Mouse (Mus musculus): ENCODE measurements around the gene Tcstv1.
"Not testable (repeated sequence)": the region's sequence is repeated elsewhere in the genome, so short reads cannot be mapped to it uniquely, and the experiment has no call there.

The Tcstv1 gene

DNA sequence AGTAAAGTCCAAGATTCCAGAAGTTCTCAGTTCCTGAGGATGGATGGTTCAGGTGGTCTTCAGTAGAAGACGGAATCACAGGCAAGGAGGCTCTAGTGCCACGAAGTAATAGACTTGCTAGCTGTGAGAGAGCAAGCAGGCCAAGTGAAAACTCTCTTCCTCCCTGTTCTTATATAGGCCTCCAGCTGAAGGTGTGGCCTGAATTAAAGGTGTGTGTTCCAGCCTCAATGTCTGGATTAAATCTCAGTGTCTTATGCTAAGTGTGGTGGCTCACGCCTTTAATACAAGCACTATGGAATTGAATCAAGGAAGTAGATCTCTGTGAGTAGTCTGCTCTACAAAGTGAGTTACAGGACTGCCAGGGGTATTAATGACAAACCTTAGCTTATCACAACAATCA is at the start of gene Tcstv1:
Gene Tcstv1, minus strand, starts transcription at position 101 of the 400 bp plus-strand sequence.
- DNase-seq = not testable (repeated sequence)

GRCm38 (mm10) chr13:119929172-119929571 is 34.6 kb upstream of the Tcstv1 start, which contains the start of gene Gm21761:
Gm21761 (minus strand) TSS chr13:119929272.
- DNase-seq = not testable (repeated sequence)

GRCm38 (mm10) chr13:119924597-119925340 is 30.2 kb upstream of the Tcstv1 start:
- not testable (repeated sequence) for DNase-seq

DNA sequence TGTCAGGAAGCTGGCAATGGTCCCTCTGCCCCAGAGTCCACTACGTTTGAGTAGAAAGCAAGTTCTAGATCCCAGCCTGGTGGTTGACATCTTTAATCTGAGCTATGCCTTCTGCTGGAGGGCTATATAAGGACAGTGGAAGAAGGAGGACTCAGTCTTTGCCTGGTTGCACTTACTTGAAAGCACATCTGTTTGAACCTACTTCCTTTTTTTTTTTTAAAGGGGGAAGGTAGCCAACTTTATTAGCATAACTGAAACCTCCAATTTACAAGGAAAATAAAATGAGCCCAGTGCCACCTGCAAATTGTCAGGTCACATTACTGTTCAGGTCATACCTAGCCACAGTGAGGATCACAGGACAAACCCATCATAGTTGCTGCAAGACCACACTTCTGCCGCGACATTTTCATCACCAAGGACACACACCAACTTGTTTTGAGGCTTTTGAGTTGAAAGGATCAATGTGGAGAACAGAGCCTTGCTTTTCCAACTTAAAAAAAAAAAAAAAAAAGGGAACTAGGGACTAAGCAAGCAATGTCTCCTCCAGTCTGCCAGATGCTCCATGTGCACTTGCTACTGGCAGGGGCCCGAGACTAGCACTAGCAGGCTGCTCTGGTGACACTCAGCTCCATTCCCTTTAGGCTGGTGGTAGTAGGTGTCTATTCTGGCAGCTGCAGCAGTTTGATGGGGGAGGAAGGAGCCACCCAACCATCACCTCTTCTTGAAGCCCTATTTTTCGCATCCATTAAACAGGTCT is 22.6 kb upstream of the Tcstv1 start:
- not testable (repeated sequence) for DNase-seq

GRCm38 (mm10) chr13:119916449-119916848 is 21.9 kb upstream of the Tcstv1 start:
- not testable (repeated sequence) for DNase-seq

DNA sequence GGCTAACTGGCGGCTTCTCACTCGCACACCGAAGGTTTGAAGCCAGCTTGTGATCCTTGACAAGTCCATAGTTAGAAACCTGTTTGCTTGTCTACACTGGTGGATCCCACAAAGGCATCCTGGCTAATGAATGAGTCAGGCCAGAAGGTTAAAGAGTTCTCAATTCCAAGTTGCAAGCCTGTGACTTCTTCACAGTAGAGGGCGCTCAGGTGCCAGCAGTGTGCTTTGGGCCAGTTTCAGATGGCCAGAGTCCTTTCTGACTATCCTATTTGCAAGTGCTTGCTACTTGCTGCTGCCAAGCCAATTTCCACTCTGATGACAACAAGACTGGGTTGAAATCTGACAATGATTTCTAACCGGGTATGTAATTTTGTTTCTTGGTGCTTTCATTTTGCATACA is 4.0 kb upstream of the Tcstv1 start:
- DNase-seq = not testable (repeated sequence)

- not testable (repeated sequence) for DNase-seq
Measured at GRCm38 (mm10) chr13:119886896-119887295, 7.7 kb downstream of the Tcstv1 start.

DNA sequence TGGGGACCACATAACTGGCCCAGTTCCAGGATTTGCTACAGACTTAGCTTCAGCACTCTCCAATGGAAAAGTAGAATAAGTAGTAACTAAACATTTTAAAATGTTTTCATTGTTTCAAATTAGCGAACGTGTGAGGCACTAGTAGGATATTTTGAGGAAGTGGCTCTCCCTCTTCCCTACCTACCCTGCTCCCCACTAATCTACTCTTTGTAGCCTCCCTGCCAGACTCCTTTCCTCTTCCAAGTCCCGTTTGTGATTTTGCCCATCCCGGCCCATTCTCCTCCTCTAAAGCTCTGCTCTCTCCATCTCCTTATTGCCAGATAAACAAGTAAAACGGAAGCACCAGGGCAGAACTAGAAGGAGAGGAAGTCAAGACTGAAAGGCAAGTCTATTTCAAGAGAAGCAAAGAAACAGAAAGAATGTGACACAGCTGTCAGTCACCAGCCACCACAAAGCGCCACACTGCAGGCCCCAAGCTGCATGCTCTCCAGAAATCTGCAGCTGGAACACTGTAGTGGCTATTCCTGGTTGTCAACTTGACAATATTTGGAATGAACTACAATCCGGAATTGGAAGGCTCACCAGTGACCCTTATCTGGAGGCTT is 30.1 kb downstream of the Tcstv1 start:
- not testable (repeated sequence) for DNase-seq

GRCm38 (mm10) chr13:119862399-119862798 is 32.2 kb downstream of the Tcstv1 start:
- DNase-seq = not testable (repeated sequence)
